Mouse (Mus musculus) telencephalon, adult 2 months (tissue): Measurements from ENCODE around the gene Tbx1.
"Not testable (repeated sequence)": the region's sequence is repeated elsewhere in the genome, so short reads cannot be mapped to it uniquely, and the experiment has no call there.

Source experiments
- DNase-seq: peaks from one replicate; pipeline ENCODE4 v3.0.0-alpha.2; 2011; ENCODE audit warnings: low read depth, low spot score

The Tbx1 gene

DNA sequence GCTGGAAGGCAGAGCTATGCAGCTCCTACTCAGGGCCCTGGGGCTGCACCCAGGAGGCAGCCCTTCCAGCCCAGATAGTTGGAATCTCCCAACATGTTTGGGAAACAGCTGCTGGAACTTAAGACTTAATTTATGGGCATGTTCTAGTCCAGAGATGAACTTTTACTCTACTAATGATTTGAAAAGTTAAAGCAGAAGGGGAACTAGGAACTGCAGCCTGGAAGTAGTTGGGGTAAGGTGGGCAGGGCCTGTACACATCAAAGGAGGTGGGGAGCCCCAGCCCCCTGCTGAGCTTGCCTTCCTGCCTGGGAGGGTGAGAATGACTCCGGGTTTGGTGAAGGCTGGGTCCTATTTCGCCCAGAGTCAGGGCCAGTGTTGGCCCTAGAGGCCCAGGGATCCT, 35.8 kb downstream of the Tbx1 start:
- no peak for DNase-seq

DNA sequence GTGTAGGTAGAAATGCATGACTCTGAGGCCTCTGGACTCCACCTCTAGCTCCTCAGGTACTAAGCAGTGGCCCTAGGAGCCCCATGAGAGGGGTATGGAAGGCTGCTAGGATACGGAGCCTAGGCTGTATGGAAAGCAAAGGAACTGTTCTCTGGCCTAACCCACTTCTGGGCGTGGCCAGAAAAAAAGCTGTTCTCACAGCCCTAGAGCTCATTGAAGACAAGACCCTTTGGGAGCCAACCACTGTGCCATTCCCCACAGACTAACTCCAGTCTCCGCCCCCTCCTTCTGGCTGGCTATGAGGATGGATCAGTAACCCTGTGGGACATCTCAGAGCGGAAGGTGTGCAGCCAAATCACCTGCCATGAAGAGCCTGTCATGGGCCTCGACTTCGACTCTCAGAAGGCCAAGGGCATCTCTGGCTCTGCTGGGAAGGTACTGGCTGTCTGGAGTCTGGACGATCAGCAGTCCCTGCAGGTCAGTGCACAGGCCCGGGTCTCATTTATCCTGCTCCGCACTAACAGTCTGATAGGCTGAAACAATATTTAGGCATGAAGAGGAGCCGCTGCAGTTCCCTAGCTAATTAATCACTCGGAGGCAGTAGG, 38.3 kb downstream of the Tbx1 start:
- DNase-seq: no peak

DNA sequence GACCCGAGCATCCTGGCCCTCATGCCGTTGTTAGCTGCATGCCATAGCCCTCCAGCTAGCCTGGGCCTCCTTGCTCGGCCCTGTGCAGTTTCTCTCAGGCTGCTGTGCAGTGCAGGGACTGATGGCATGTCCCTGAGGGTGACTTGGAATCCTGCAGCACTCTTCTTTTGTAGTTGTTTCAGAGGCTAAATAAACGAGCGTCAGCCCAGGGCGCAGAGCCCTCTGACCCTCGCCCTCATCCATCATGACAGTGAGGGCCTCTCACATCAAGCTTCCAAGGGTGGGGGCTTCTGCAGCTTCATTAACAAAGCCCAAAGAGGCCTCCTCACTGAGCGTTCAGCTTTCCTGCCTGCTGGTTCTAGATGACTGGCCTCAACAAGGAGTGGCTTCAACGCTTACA, 38.9 kb downstream of the Tbx1 start:
- no peak for DNase-seq

DNA sequence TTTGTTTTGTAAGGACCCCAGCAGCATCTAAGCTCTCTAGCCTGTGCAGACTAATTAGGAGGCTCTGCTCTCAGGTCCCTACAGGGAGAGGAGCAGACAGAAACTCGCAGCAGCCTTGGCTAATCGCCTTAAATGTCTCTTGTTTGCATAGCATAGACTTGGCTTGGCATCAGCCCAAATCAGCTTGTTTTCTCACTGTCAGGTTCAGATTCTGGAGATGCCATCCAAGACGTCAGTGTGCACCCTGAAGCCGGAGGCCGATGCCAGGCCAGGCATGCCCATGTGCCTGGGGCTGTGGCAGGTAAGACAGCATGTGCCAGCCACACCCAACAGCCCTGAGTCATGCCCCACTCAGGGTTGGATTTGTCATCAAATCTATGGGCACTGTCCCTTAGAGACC, 42.6 kb downstream of the Tbx1 start:
- DNase-seq: no peak

DNA sequence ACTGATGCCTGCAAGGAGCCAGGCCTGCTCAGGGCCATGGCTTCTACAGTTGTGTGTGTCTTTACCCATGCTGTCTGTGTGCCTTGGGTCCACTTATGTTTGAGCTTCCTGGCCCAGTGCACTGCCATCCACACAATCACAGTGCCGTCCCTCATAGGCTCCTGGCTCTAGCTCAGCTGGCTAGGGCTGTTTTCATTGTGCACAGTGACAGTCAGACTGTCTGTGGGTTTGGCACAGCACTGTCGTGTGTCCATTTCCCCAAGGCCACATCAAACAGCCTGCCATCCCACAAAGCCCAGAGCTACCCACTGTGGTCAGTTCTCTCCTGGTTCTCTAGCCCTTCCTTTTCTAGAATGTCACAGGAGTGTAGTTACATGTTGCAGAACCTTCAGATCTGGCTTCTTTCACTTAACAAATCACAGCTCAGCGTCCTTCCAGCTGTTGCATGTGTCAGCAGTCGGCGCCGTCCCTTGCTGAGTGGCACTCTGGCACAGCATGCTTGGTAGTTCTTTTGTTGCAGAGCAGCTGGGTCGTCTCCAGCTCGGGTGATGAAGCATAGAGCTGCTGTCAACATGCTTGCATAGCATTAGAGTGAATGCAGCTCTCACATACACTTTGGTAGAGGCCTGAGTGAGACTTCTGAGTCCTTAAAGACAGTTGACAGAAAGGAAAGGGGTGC, 47.2 kb downstream of the Tbx1 start:
- DNase-seq: peak; percentile 12

DNA sequence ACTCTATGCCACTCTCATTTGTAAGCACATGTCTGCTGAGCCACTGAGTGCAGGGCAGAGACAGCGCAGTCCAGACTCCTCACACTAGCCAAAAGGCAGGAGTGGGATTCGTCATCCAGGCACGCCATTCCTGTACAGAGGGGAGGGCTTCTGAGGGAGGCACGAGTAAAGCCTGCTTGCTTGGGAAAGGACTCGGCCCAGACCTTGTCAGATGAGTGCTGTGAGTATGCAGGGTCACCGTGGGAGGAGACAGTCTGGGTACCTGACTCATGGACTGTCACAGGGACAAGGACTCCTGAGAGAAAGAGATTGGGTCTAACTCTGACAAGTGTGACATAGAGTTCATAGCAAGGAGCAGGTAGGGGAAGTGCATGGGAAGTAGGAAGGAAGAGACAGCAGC, 51.2 kb downstream of the Tbx1 start:
- no peak for DNase-seq

DNA sequence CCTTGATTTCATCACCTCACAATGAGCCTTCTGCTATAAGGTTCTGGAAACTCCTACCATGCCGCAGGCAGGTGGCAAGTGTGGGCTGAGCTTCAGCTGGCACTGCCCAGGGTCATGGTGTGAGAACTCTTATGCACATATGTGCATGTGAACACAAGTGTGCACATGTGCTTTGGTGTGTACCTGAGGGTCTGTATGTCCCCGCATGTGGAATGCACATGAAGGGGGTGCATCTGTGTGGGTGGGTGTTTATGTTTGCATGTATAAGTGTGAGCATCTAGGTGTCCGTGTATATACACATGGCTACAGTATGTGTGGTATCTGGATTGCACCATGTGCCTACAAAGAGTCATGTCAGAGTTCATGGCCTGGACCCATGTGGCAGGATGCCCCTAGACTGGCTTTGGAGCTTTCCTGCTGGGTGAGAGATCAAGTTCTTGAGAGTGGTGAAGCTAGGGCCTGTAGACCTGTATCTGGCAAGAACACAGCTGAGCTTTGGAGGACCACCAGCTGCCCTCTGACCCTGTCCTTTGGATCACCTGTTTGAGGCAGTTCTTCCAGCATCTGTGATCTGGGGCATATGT, 53.0 kb downstream of the Tbx1 start:
- no peak for DNase-seq

DNA sequence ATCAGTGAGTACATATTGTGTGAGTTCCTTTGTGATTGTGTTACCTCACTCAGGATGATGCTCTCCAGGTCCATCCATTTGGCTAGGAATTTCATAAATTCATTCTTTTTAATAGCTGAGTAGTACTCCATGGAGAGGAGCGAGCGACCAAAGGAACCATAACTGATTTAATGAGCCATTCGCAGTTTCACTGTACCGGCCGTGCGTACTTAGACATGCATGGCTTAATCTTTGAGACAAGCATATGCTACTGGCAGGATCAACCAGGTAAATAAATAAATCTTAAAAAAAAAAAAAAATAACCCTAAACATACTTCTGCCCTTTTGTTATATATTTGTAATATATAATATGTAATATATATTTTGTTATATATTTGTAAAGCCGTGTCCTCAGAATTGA, 57.4 kb downstream of the Tbx1 start:
- DNase-seq: not testable (repeated sequence)
